14 mouse cellular contexts compared by ENCODE assay signal in the genomic region with DNA sequence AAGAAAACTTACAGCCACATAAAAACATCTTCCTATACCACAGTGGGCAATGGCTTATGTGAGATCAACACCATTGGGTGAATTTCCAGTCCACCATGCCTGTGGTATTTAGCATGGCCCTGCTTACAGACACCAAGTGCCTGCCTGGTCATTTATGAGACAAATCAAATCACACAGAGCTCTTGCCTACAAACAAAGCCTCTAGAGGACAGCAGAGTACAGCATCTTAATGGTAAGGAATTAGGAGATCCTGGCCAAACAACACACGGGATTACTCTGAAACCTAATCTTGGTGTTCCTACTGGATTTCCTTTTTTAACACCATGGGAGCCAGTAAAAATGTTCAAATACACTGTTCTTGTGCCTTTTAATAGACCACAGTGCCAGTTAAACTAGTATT.
"Had no signal": no experiment of that assay in that cellular context is flagged by ENCODE, and none has a peak within 500 bp of the region (broad histone marks: within the 10 kb centered on the region; RNA-seq: fewer than 3 reads in every experiment).

No protein-coding gene starts in this region.

- H3K9ac ChIP-seq: limb, embryonic 13.5 days; liver, embryonic 15.5 days; lung, embryonic 15.5 days; neural tube, embryonic 15.5 days had no signal

- H3K27ac ChIP-seq: limb, embryonic 13.5 days; liver, embryonic 15.5 days; lung, embryonic 15.5 days; neural tube, embryonic 15.5 days had no signal

- DNase-seq: kidney, adult 11 months; kidney, adult 9 months; kidney, postnatal 14 days; layer of hippocampus, postnatal 36 days; left cerebral cortex, postnatal 4 days; midbrain, embryonic 14.5 days; right cerebral cortex, adult 18-20 months; right cerebral cortex, postnatal 25 days; thymus, postnatal 4 days had no signal

- H3K9me3 ChIP-seq: limb, embryonic 13.5 days; liver, embryonic 15.5 days; lung, embryonic 15.5 days; neural tube, embryonic 15.5 days had no signal

- H3K4me3 ChIP-seq: limb, embryonic 13.5 days; liver, embryonic 15.5 days; lung, embryonic 15.5 days; myocyte; neural tube, embryonic 15.5 days had no signal

- H3K4me1 ChIP-seq: limb, embryonic 13.5 days; liver, embryonic 15.5 days; lung, embryonic 15.5 days; neural tube, embryonic 15.5 days had no signal

- H3K27me3 ChIP-seq: limb, embryonic 13.5 days; liver, embryonic 15.5 days; lung, embryonic 15.5 days; neural tube, embryonic 15.5 days had no signal

- H3K4me2 ChIP-seq: limb, embryonic 13.5 days; liver, embryonic 15.5 days; lung, embryonic 15.5 days; neural tube, embryonic 15.5 days had no signal
